Mouse (Mus musculus): ENCODE measurements around the gene Gm12248. TPM values are rescaled to one million over a fixed set of nuclear protein-coding genes. Genes with fewer than 3 reads are reported as not detected.

The Gm12248 gene
- total and polyA plus RNA-seq, 2 experiments from 2014 or later = not detected

GRCm38 (mm10) chr11:58057455-58057854, 35.5 kb downstream of the Gm12248 start:
- no peak overlapping the region for H3K9ac ChIP-seq (replicated peaks; ENCODE audit: low read length)
- no peaks in the 10 kb centered on the region for H3K27me3 ChIP-seq (ENCODE audit: insufficient read depth, low read length)
- ATAC-seq (no peak), DNase-seq (ENCODE audit: low spot score) (peak; percentile 77)
- WGBS = 29% methylated on average over 6 of the region's 6 CpGs
- peaks cover 67% of the 10 kb centered on the region for H3K36me3 ChIP-seq (ENCODE audit: insufficient read depth, low read length)
- peak; percentile 83 for TF ChIP-seq CTCF (IDR thresholded peaks at IDR 0.05; ENCODE audit: low read depth)
- H3K4me1 ChIP-seq (ENCODE audit: insufficient read depth, low read length) = no peaks in the 10 kb centered on the region
- no peak overlapping the region for H3K27ac ChIP-seq
- no peaks in the 10 kb centered on the region for H3K9me3 ChIP-seq (ENCODE audit: low read length)
- no peak overlapping the region for H3K4me3 ChIP-seq (ENCODE audit: low read length)
- no peak overlapping the region for H3K4me2 ChIP-seq (ENCODE audit: low read depth, low read length)

GRCm38 (mm10) chr11:58046438-58046837, 46.5 kb downstream of the Gm12248 start:
- H3K27ac ChIP-seq = no peak overlapping the region
- no peaks in the 10 kb centered on the region for H3K27me3 ChIP-seq (ENCODE audit: insufficient read depth, low read length)
- H3K4me1 ChIP-seq (ENCODE audit: insufficient read depth, low read length) = no peaks in the 10 kb centered on the region
- H3K36me3 ChIP-seq (ENCODE audit: insufficient read depth, low read length) = peaks cover 54% of the 10 kb centered on the region
- H3K4me2 ChIP-seq (ENCODE audit: low read depth, low read length) = no peak overlapping the region
- ATAC-seq (no peak), DNase-seq (ENCODE audit: low spot score) (no peak)
- 73% methylated on average over 4 of the region's 4 CpGs for WGBS
- TF ChIP-seq CTCF (IDR thresholded peaks at IDR 0.05; ENCODE audit: low read depth) = peak; percentile 32; the same call in 1 of the 2 replicates
- H3K4me3 ChIP-seq (ENCODE audit: low read length) = no peak overlapping the region
- no peak overlapping the region for H3K9ac ChIP-seq (replicated peaks; ENCODE audit: low read length)
- no peaks in the 10 kb centered on the region for H3K9me3 ChIP-seq (ENCODE audit: low read length)

- H3K9me3 ChIP-seq (ENCODE audit: low read length) = no peaks in the 10 kb centered on the region
- no peak for ATAC-seq
- H3K27ac ChIP-seq = no peak overlapping the region
- H3K4me2 ChIP-seq (ENCODE audit: low read depth, low read length) = no peak overlapping the region
- WGBS = 87% methylated on average over 5 of the region's 5 CpGs
- TF ChIP-seq CTCF (IDR thresholded peaks at IDR 0.05; ENCODE audit: low read depth) = no peak
- H3K4me1 ChIP-seq (ENCODE audit: insufficient read depth, low read length) = no peaks in the 10 kb centered on the region
- H3K9ac ChIP-seq (replicated peaks; ENCODE audit: low read length) = no peak overlapping the region
- peaks cover 29% of the 10 kb centered on the region; the same call in 1 of the 2 replicates for H3K36me3 ChIP-seq (ENCODE audit: insufficient read depth, low read length)
- no peak for DNase-seq (ENCODE audit: low spot score)
- no peak overlapping the region for H3K4me3 ChIP-seq (ENCODE audit: low read length)
- H3K27me3 ChIP-seq (ENCODE audit: insufficient read depth, low read length) = no peaks in the 10 kb centered on the region
Observed at GRCm38 (mm10) chr11:58042861-58043431, 50.0 kb downstream of the Gm12248 start.

- TF ChIP-seq CTCF (IDR thresholded peaks at IDR 0.05; ENCODE audit: low read depth) = peak; percentile 59
- 0 out of 2 replicates have a peak, but pooled peaks have one; percentile 35 for ATAC-seq
Observed at GRCm38 (mm10) chr11:58039027-58039426, 53.9 kb downstream of the Gm12248 start.

GRCm38 (mm10) chr11:58033635-58034034, 59.3 kb downstream of the Gm12248 start:
- Histone ChIP-seq H3K36me3 (ENCODE audit: insufficient read depth, low read length) (no peaks in the 10 kb centered on the region), H3K27me3 (ENCODE audit: insufficient read depth, low read length) (no peaks in the 10 kb centered on the region), H3K27ac (no peak overlapping the region), H3K4me3 (ENCODE audit: low read length) (no peak overlapping the region), H3K9ac (replicated peaks; ENCODE audit: low read length) (no peak overlapping the region), H3K4me2 (ENCODE audit: low read depth, low read length) (no peak overlapping the region), H3K9me3 (ENCODE audit: low read length) (no peaks in the 10 kb centered on the region), H3K4me1 (ENCODE audit: insufficient read depth, low read length) (no peaks in the 10 kb centered on the region; the same call in 1 of the 2 replicates)
- whole genome bisulfite sequencing = 87% methylated on average over 3 of the region's 3 CpGs
- ATAC-seq (no peak), DNase-seq (ENCODE audit: low spot score) (no peak)
- no peak for TF ChIP-seq CTCF (IDR thresholded peaks at IDR 0.05; ENCODE audit: low read depth)

More at GRCm38 (mm10) chr11:58039027-58039426, 53.9 kb downstream of the Gm12248 start:
- 91% methylated on average over 1 of the region's 1 CpGs for WGBS
- Histone ChIP-seq H3K4me2 (ENCODE audit: low read depth, low read length) (no peak overlapping the region), H3K27me3 (ENCODE audit: insufficient read depth, low read length) (no peaks in the 10 kb centered on the region), H3K27ac (no peak overlapping the region), H3K9ac (replicated peaks; ENCODE audit: low read length) (no peak overlapping the region), H3K4me1 (ENCODE audit: insufficient read depth, low read length) (no peaks in the 10 kb centered on the region), H3K9me3 (ENCODE audit: low read length) (no peaks in the 10 kb centered on the region), H3K36me3 (ENCODE audit: insufficient read depth, low read length) (peaks cover 10% of the 10 kb centered on the region; the same call in 1 of the 2 replicates), H3K4me3 (ENCODE audit: low read length) (no peak overlapping the region)
- DNase-seq (ENCODE audit: low spot score) = peak; percentile 62

GRCm38 (mm10) chr11:58031176-58031575, 61.8 kb downstream of the Gm12248 start:
- Histone ChIP-seq H3K4me3 (ENCODE audit: low read length) (no peak overlapping the region), H3K27me3 (ENCODE audit: insufficient read depth, low read length) (no peaks in the 10 kb centered on the region), H3K4me1 (ENCODE audit: insufficient read depth, low read length) (no peaks in the 10 kb centered on the region; the same call in 1 of the 2 replicates), H3K9ac (replicated peaks; ENCODE audit: low read length) (no peak overlapping the region), H3K4me2 (ENCODE audit: low read depth, low read length) (no peak overlapping the region), H3K36me3 (ENCODE audit: insufficient read depth, low read length) (no peaks in the 10 kb centered on the region), H3K9me3 (ENCODE audit: low read length) (no peaks in the 10 kb centered on the region), H3K27ac (no peak overlapping the region)
- no peak for TF ChIP-seq CTCF (IDR thresholded peaks at IDR 0.05; ENCODE audit: low read depth)
- DNase-seq (ENCODE audit: low spot score) (no peak), ATAC-seq (no peak)
- 80% methylated on average over 6 of the region's 6 CpGs for WGBS

GRCm38 (mm10) chr11:58029869-58030268, 63.1 kb downstream of the Gm12248 start:
- TF ChIP-seq CTCF (IDR thresholded peaks at IDR 0.05; ENCODE audit: low read depth) = no peak
- Histone ChIP-seq H3K4me1 (ENCODE audit: insufficient read depth, low read length) (no peaks in the 10 kb centered on the region; the same call in 1 of the 2 replicates), H3K27me3 (ENCODE audit: insufficient read depth, low read length) (no peaks in the 10 kb centered on the region), H3K4me2 (ENCODE audit: low read depth, low read length) (no peak overlapping the region), H3K27ac (no peak overlapping the region), H3K4me3 (ENCODE audit: low read length) (no peak overlapping the region), H3K36me3 (ENCODE audit: insufficient read depth, low read length) (no peaks in the 10 kb centered on the region), H3K9ac (replicated peaks; ENCODE audit: low read length) (no peak overlapping the region), H3K9me3 (ENCODE audit: low read length) (no peaks in the 10 kb centered on the region)
- DNase-seq (ENCODE audit: low spot score) = no peak
- WGBS = 76% methylated on average over 2 of the region's 2 CpGs
- no peak for ATAC-seq
